Mouse (Mus musculus) thymus, adult 2 months (tissue): ENCODE measurements at regions not wholly inside any gene's neighbourhood (a gene's known extent, or its start where the extent isn't known, plus 50 kb on each side); places are given as distances from the start of the nearest gene placed in this dataset.

Experiments
- CTCF ChIP-seq: fragments of 200-500 bp; IDR thresholded peaks from 2 replicates; pipeline ENCODE4 v1.5.1; 2012; ENCODE audit warnings: mild to moderate bottlenecking, control low read depth, low read length, moderate library complexity, borderline replicate concordance; ENCODE audit not compliant: control insufficient read depth, poor library complexity, insufficient read depth; ENCODE audit errors: extremely low read depth
- POLR2A ChIP-seq: fragments of 200-500 bp; IDR thresholded peaks from 2 replicates; pipeline ENCODE4 v1.6.1; 2012; ENCODE audit warnings: mild to moderate bottlenecking, low read length, control low read depth, moderate library complexity; ENCODE audit not compliant: control insufficient read depth, poor library complexity, insufficient read depth; ENCODE audit errors: extremely low read depth

- TF ChIP-seq CTCF (no peak), POLR2A (no peak)
These were observed 405.1 kb upstream of the 4930452B06Rik start for GRCm38 (mm10) chr14:9071176-9071575.
